Mouse (Mus musculus): ENCODE results near the gene Sv2a. TPM values are rescaled to one million over a fixed set of nuclear protein-coding genes. Genes with fewer than 3 reads are reported as not detected.

Sv2a gene
- total RNA-seq (2021) = 100 to 1,000 TPM; 379 to 381 TPM

GRCm38 (mm10) chr3:96180727-96181477 lies at the start of gene Sv2a:
Gene Sv2a (plus strand): TSS chr3:96181151.
- peak; percentile 61 to 74 for DNase-seq (ENCODE audit: extremely low spot score in 1 of 2, low spot score in 1 of 2)

- DNase-seq (ENCODE audit: extremely low spot score in 1 of 2, low spot score in 1 of 2) = no peak
Observed at GRCm38 (mm10) chr3:96132478-96132877, 48.5 kb upstream of the Sv2a start.

DNA sequence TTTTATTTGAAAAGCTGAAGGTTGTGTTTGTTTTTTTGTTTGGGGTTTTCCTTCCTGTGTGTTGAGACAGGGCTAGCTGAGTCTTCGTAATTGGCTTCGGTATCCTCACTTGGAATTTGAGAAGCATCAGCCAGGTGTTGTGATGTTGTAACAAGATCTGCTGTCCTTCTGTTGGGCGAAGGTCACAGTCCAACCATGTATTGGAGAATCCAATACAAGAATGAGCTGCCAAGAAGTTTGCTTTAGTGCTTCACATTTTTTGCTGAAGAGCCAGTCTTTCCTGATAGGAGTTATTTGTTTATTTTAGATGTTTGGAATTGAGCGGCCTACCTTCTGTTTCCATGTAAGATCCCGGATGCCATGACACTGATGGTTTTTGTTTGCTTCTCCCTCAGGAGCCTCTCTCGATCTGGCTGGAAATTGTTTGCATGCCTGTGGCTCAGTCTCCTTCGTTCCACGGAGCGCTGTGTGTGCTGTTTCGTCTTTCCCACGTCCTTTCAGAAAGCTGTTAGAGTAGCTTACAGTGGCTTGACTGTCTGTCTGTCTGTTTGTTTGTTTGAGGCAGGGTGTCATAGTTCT lies 47.5 kb upstream of the Sv2a start:
- DNase-seq (ENCODE audit: extremely low spot score in 1 of 2, low spot score in 1 of 2) = no peak

DNA sequence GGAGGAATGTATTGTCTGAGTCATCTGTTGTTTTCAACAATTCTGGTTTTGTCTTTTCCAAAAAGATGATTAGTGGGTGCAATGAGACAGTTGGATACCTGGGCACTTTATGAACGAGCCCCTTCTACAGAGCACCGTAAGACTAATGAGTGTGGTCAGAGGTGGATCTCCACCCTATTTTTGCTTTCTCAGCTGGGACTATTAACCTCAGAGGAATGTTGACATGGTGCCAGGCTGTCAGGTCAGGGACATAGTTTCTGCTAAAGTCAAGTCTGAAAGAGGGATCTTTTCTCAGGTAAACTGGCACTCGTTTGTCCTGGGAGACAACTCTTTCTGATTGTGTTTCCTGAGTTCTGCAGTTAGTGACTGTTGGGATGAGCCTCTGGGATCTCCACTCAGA lies 45.9 kb upstream of the Sv2a start:
- DNase-seq (ENCODE audit: extremely low spot score in 1 of 2, low spot score in 1 of 2) = no peak

DNA sequence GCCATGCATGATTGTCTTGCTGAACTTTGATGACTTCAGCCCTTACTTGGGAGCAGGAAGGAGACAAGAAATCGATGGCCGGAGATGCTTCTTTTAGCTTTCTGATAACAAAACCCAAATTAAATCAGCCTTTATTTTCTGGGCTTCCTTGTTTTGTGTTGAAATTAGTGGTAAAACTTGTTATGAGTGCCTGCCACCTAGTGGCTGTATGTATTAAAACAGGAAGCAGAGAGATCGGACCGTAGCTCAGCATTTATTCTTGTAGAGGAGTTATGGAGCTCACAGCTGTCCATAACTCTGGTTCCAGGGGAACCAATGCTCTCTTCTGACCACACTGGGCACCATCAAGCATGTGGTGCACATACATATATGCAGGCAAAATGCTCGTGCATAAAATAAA lies 33.0 kb upstream of the Sv2a start:
- DNase-seq (ENCODE audit: extremely low spot score in 1 of 2, low spot score in 1 of 2) = no peak

- DNase-seq (ENCODE audit: extremely low spot score in 1 of 2, low spot score in 1 of 2) = no peak
Observed at GRCm38 (mm10) chr3:96151836-96152235, 29.1 kb upstream of the Sv2a start.

- no peak for DNase-seq (ENCODE audit: extremely low spot score in 1 of 2, low spot score in 1 of 2)
Observed at GRCm38 (mm10) chr3:96152611-96153010, 28.3 kb upstream of the Sv2a start.

GRCm38 (mm10) chr3:96155501-96155900 lies 25.4 kb upstream of the Sv2a start:
- DNase-seq (ENCODE audit: extremely low spot score in 1 of 2, low spot score in 1 of 2) = no peak

GRCm38 (mm10) chr3:96159820-96160219 lies 21.1 kb upstream of the Sv2a start:
- no peak for DNase-seq (ENCODE audit: extremely low spot score in 1 of 2, low spot score in 1 of 2)

DNA sequence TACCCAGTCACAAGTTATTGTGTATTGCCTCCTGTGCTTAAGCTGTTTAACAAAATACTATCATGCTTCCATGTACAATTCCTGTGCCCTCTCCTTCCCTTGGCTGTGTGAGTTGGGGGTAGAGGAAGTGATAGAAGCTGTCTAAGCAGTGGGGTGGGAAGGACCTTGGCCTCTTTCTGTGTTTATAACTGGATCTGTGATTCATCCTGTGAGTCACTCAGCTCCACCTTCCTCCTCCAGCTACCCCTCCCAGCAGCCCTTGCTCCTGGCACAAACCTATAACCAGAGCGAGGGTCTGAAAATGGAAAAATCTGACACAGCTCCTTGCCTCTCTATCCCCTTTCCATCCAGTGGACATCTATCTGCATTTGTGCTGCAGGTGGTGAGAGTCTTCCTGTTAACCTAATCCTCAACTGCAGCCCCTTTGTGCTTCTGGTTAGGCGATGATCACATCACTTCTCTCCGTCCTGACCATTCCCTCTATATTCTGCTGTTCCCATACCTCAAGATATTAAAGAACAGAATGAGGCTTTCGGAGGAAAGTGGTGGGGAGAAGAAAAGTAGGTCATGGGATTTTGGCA lies 20.6 kb upstream of the Sv2a start:
- no peak for DNase-seq (ENCODE audit: extremely low spot score in 1 of 2, low spot score in 1 of 2)

- no peak for DNase-seq (ENCODE audit: extremely low spot score in 1 of 2, low spot score in 1 of 2)
Observed at GRCm38 (mm10) chr3:96160803-96161516, 20.0 kb upstream of the Sv2a start.

- no peak for DNase-seq (ENCODE audit: extremely low spot score in 1 of 2, low spot score in 1 of 2)
Observed at GRCm38 (mm10) chr3:96161869-96162840, 18.8 kb upstream of the Sv2a start, which contains the start of gene Mtmr11. Gene Mtmr11 (plus strand): TSS chr3:96162004.

- no peak for DNase-seq (ENCODE audit: extremely low spot score in 1 of 2, low spot score in 1 of 2)
Observed at GRCm38 (mm10) chr3:96163040-96163439, 17.9 kb upstream of the Sv2a start.

DNA sequence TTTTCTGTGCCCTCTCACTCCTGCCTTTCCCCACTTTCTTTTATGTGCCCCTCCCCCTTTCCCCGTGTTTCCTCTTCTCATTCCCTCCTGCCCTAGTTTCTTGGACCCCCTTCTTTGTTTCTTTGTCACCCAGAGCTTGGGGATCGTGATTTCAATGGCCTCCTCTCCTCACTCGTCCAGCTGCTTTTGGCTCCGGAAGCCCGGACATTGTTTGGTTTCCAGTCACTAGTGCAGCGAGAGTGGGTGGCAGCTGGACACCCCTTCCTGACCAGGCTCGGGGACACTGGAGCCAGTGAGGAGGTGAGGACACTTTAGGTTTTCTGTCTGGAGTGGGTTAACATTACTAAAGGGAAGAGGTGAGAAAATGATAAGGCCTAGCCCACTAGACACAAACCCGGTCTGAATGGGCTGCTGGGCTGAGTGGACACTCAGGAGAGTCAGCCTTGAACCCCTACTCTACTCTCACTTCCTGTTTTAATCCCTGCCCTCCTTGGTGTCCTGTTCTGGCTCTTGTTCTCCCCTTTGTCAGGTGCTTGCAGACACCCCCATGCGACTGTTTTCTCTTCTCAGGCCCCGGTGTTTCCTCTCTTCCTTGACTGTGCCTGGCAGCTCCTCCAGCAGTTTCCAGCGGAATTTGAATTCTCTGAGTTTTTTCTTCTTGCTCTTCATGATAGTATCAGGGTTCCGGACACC lies 12.3 kb upstream of the Sv2a start:
- no peak for DNase-seq (ENCODE audit: extremely low spot score in 1 of 2, low spot score in 1 of 2)

DNA sequence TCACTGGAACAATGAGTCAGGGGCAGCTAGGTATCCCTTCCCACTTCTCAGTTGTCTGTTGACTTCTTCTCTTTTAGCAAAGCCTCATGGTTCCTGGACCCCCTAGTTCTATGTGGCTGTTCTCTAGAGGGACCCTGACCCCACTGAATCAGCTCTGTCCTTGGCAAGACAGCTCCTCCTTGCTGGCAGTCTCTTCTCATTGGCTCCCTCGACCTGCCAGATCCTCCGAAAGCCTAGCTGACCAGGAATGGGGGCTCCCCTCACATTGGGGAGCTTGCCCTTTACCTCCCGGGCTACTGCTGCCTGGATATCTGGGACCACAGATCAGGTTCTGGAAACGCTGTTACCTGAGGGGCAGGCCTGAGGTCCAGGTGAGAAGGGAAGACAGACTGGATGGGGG lies 10.7 kb upstream of the Sv2a start:
- no peak for DNase-seq (ENCODE audit: extremely low spot score in 1 of 2, low spot score in 1 of 2)

GRCm38 (mm10) chr3:96170976-96171545 lies 9.9 kb upstream of the Sv2a start:
- no peak for DNase-seq (ENCODE audit: extremely low spot score in 1 of 2, low spot score in 1 of 2)

- peak in 1 of 2 experiments; percentile 32 for DNase-seq (ENCODE audit: extremely low spot score in 1 of 2, low spot score in 1 of 2)
Observed at GRCm38 (mm10) chr3:96171583-96172196, 9.3 kb upstream of the Sv2a start.

All from layer of hippocampus, postnatal 25 days (tissue).